Mouse (Mus musculus) hindbrain, embryonic 12.5 days (tissue): ENCODE data around the gene Sstr3. TPM values are rescaled to one million over a fixed set of nuclear protein-coding genes. Genes with fewer than 3 reads are reported as not detected.

ENCODE experiments used
- ATAC-seq: fragments of 200-750 bp; cut with Nextera tagmentation; 2 replicates; pipeline ENCODE4 v1.8.0; 2017; ENCODE audit warnings: moderate TSS enrichment; ENCODE audit not compliant: low FRiP score
- H3K27ac ChIP-seq: fragments of 300-500 bp; sonication (generic); 2 replicates; pipeline ENCODE4 v1.5.1; 2016; ENCODE audit warnings: mild to moderate bottlenecking
- H3K27me3 ChIP-seq: fragments of 300-500 bp; sonication (generic); 2 replicates; pipeline ENCODE4 v1.6.1; 2016; ENCODE audit warnings: mild to moderate bottlenecking
- H3K36me3 ChIP-seq: fragments of 300-500 bp; sonication (generic); 2 replicates; pipeline ENCODE4 v1.6.1; 2016; ENCODE audit warnings: mild to moderate bottlenecking
- H3K4me1 ChIP-seq: fragments of 300-500 bp; sonication (generic); 2 replicates; pipeline ENCODE4 v1.6.1; 2016
- H3K4me2 ChIP-seq: fragments of 300-500 bp; sonication (generic); replicated peaks from 2 replicates; pipeline ENCODE4 v1.6.1; 2016; ENCODE audit warnings: mild to moderate bottlenecking
- H3K4me3 ChIP-seq: fragments of 300-500 bp; sonication (generic); 2 replicates; pipeline ENCODE4 v1.5.1; 2016; ENCODE audit warnings: mild to moderate bottlenecking
- H3K9ac ChIP-seq: fragments of 300-500 bp; sonication (generic); 2 replicates; pipeline ENCODE4 v1.6.1; 2016; ENCODE audit warnings: mild to moderate bottlenecking, moderate library complexity
- H3K9me3 ChIP-seq: fragments of 300-500 bp; sonication (generic); replicated peaks from 2 replicates; pipeline ENCODE4 v1.6.1; 2016; ENCODE audit warnings: mild to moderate bottlenecking
- WGBS: fragments of 180-500 bp; shearing (Covaris S2); methylation state at CpG from one replicate; pipeline ENCODE4 v1.1.7; 2016; 5-methylcytosine and 5-hydroxymethylcytosine counted together
- polyA plus RNA-seq: library from polyadenylated mRNA; unstranded; fragments of >200 nt; fragmentation: Nextera tagmentation; extraction: Ambion mirVana; gene quantifications from 2 replicates; pipeline ENCODE4 v1.2.1, GENCODE M21; 2016

Gene Sstr3
- polyA plus RNA-seq, 1 experiment from 2014 or later = 0.09 TPM

- Histone ChIP-seq H3K36me3 (no peaks in the 10 kb centered on the region), H3K27me3 (no peaks in the 10 kb centered on the region; the same call in 1 of the 2 replicates), H3K9me3 (0 out of 2 replicates have a peak, but pooled peaks cover 10% of the 10 kb centered on the region), H3K9ac (no peak overlapping the region), H3K4me1 (peaks cover 8% of the 10 kb centered on the region), H3K27ac (no peak overlapping the region), H3K4me2 (no peak overlapping the region), H3K4me3 (no peak overlapping the region)
- WGBS = 72% methylated on average over 7 of the region's 7 CpGs
- ATAC-seq = no peak
Measured at GRCm38 (mm10) chr15:78508443-78508842, 36.0 kb downstream of the Sstr3 start.

GRCm38 (mm10) chr15:78505541-78505940, 38.9 kb downstream of the Sstr3 start:
- Histone ChIP-seq H3K9me3 (0 out of 2 replicates have a peak, but pooled peaks cover 14% of the 10 kb centered on the region), H3K9ac (no peak overlapping the region), H3K27ac (no peak overlapping the region), H3K27me3 (no peaks in the 10 kb centered on the region), H3K4me2 (no peak overlapping the region), H3K36me3 (no peaks in the 10 kb centered on the region), H3K4me1 (peaks cover 8% of the 10 kb centered on the region), H3K4me3 (no peak overlapping the region)
- ATAC-seq = no peak
- 82% methylated on average over 3 of the region's 3 CpGs for WGBS

GRCm38 (mm10) chr15:78504816-78505215, 39.7 kb downstream of the Sstr3 start:
- H3K9ac ChIP-seq = no peak overlapping the region

GRCm38 (mm10) chr15:78504013-78504412, 40.5 kb downstream of the Sstr3 start:
- Histone ChIP-seq H3K9ac (no peak overlapping the region), H3K27me3 (no peaks in the 10 kb centered on the region), H3K4me3 (no peak overlapping the region), H3K4me1 (no peaks in the 10 kb centered on the region), H3K4me2 (no peak overlapping the region), H3K9me3 (0 out of 2 replicates have a peak, but pooled peaks cover 17% of the 10 kb centered on the region), H3K27ac (no peak overlapping the region), H3K36me3 (no peaks in the 10 kb centered on the region)
- WGBS = 71% methylated on average over 1 of the region's 1 CpGs
- ATAC-seq = no peak

More at GRCm38 (mm10) chr15:78504816-78505215, 39.7 kb downstream of the Sstr3 start:
- ATAC-seq = no peak
- H3K4me1 ChIP-seq = peaks cover 1% of the 10 kb centered on the region
- H3K9me3 ChIP-seq = 0 out of 2 replicates have a peak, but pooled peaks cover 17% of the 10 kb centered on the region
- H3K27me3 ChIP-seq = no peaks in the 10 kb centered on the region
- WGBS = 96% methylated on average over 5 of the region's 5 CpGs
- no peak overlapping the region for H3K4me2 ChIP-seq
- no peak overlapping the region for H3K27ac ChIP-seq
- no peaks in the 10 kb centered on the region for H3K36me3 ChIP-seq
- H3K4me3 ChIP-seq = no peak overlapping the region

- H3K9me3 ChIP-seq = 0 out of 2 replicates have a peak, but pooled peaks cover 17% of the 10 kb centered on the region
- no peaks in the 10 kb centered on the region for H3K4me1 ChIP-seq
- H3K4me2 ChIP-seq = no peak overlapping the region
- no peaks in the 10 kb centered on the region for H3K36me3 ChIP-seq
- H3K4me3 ChIP-seq = no peak overlapping the region
- ATAC-seq = no peak
- WGBS = 85% methylated on average over 18 of the region's 18 CpGs
- no peak overlapping the region for H3K9ac ChIP-seq
- no peaks in the 10 kb centered on the region for H3K27me3 ChIP-seq
- no peak overlapping the region for H3K27ac ChIP-seq
Measured at GRCm38 (mm10) chr15:78502437-78503132, 41.9 kb downstream of the Sstr3 start.

- Histone ChIP-seq H3K4me1 (peaks cover 3% of the 10 kb centered on the region; the same call in 1 of the 2 replicates), H3K9me3 (no peaks in the 10 kb centered on the region), H3K27me3 (no peaks in the 10 kb centered on the region), H3K36me3 (no peaks in the 10 kb centered on the region), H3K4me2 (no peak within 1 kb of the TSS), H3K9ac (no peak within 1 kb of the TSS), H3K4me3 (no peak within 1 kb of the TSS), H3K27ac (no peak within 1 kb of the TSS)
- 90% methylated on average over 11 of the region's 11 CpGs for WGBS
- ATAC-seq = no peak
Measured at GRCm38 (mm10) chr15:78494968-78495406, 49.5 kb downstream of the Sstr3 start, which contains the start of gene Il2rb. Gene Il2rb, minus strand, starts transcription at chr15:78495271.

GRCm38 (mm10) chr15:78493401-78494010, 51.0 kb downstream of the Sstr3 start:
- H3K9ac ChIP-seq = no peak overlapping the region
- no peak overlapping the region for H3K4me3 ChIP-seq
- no peak overlapping the region for H3K27ac ChIP-seq
- H3K4me2 ChIP-seq = no peak overlapping the region
- H3K9me3 ChIP-seq = no peaks in the 10 kb centered on the region
- no peaks in the 10 kb centered on the region for H3K27me3 ChIP-seq
- ATAC-seq = no peak
- H3K36me3 ChIP-seq = no peaks in the 10 kb centered on the region
- peaks cover 3% of the 10 kb centered on the region; the same call in 1 of the 2 replicates for H3K4me1 ChIP-seq
- 76% methylated on average over 10 of the region's 10 CpGs for WGBS

- WGBS = 90% methylated on average over 3 of the region's 3 CpGs
- no peaks in the 10 kb centered on the region for H3K27me3 ChIP-seq
- no peak for ATAC-seq
Measured at GRCm38 (mm10) chr15:78491301-78491700, 53.2 kb downstream of the Sstr3 start.

GRCm38 (mm10) chr15:78489906-78490305, 54.6 kb downstream of the Sstr3 start:
- peaks cover 3% of the 10 kb centered on the region; the same call in 1 of the 2 replicates for H3K4me1 ChIP-seq
- no peak overlapping the region for H3K4me2 ChIP-seq
- no peak overlapping the region for H3K27ac ChIP-seq
- H3K9me3 ChIP-seq = no peaks in the 10 kb centered on the region
- WGBS = 76% methylated on average over 8 of the region's 8 CpGs
- H3K4me3 ChIP-seq = no peak overlapping the region
- no peaks in the 10 kb centered on the region for H3K36me3 ChIP-seq
- H3K27me3 ChIP-seq = no peaks in the 10 kb centered on the region
- ATAC-seq = no peak
- H3K9ac ChIP-seq = no peak overlapping the region

More at GRCm38 (mm10) chr15:78491301-78491700, 53.2 kb downstream of the Sstr3 start:
- H3K9ac ChIP-seq = no peak overlapping the region
- H3K36me3 ChIP-seq = no peaks in the 10 kb centered on the region
- no peak overlapping the region for H3K4me3 ChIP-seq
- no peak overlapping the region for H3K4me2 ChIP-seq
- no peak overlapping the region for H3K27ac ChIP-seq
- peaks cover 3% of the 10 kb centered on the region; the same call in 1 of the 2 replicates for H3K4me1 ChIP-seq
- no peaks in the 10 kb centered on the region for H3K9me3 ChIP-seq

- Histone ChIP-seq H3K9ac (no peak overlapping the region), H3K4me3 (no peak overlapping the region), H3K4me2 (no peak overlapping the region), H3K27me3 (no peaks in the 10 kb centered on the region), H3K4me1 (peaks cover 3% of the 10 kb centered on the region; the same call in 1 of the 2 replicates), H3K36me3 (no peaks in the 10 kb centered on the region), H3K9me3 (no peaks in the 10 kb centered on the region), H3K27ac (no peak overlapping the region)
- WGBS = 81% methylated on average over 3 of the region's 3 CpGs
- no peak for ATAC-seq
Measured at GRCm38 (mm10) chr15:78489248-78489647, 55.2 kb downstream of the Sstr3 start.

- no peak for ATAC-seq
- no peaks in the 10 kb centered on the region for H3K9me3 ChIP-seq
- no peaks in the 10 kb centered on the region for H3K36me3 ChIP-seq
- H3K9ac ChIP-seq = no peak overlapping the region
- no peaks in the 10 kb centered on the region for H3K27me3 ChIP-seq
- H3K4me3 ChIP-seq = no peak overlapping the region
- 76% methylated on average over 4 of the region's 4 CpGs for WGBS
- H3K4me2 ChIP-seq = no peak overlapping the region
- no peak overlapping the region for H3K27ac ChIP-seq
- peaks cover 3% of the 10 kb centered on the region; the same call in 1 of the 2 replicates for H3K4me1 ChIP-seq
Measured at GRCm38 (mm10) chr15:78487066-78487465, 57.4 kb downstream of the Sstr3 start.
